Mouse (Mus musculus): ENCODE measurements around the gene B4galt1. TPM values are rescaled to one million over a fixed set of nuclear protein-coding genes. Genes with fewer than 3 reads are reported as not detected.
A peak's percentile ranks its signal among the peaks of the same experiment; 100 is the strongest.

The B4galt1 gene
- total RNA-seq (2021) = 69.4 and 70.5 TPM in 2 replicates
- long read RNA-seq, experiment 1, transcript B4galt1-201 (6 exons, 3,983 nt) = major isoform, 30 of 38 reads
- long read RNA-seq, experiment 1, partial matches to known transcripts = 1 of 38 reads
- long read RNA-seq, experiment 1, other reads (novel, unspliced or antisense) = 7 of 38 reads
- long read RNA-seq, experiment 2, transcript B4galt1-201 (6 exons, 3,983 nt) = major isoform, 26 of 36 reads
- long read RNA-seq, experiment 2, partial matches to known transcripts = 0 of 36 reads
- long read RNA-seq, experiment 2, other reads (novel, unspliced or antisense) = 10 of 36 reads

- DNase-seq = peak; percentile 100
These were observed at the start of gene B4galt1 for GRCm38 (mm10) chr4:40853565-40854386. Gene B4galt1 (minus strand): TSS chr4:40854005.

GRCm38 (mm10) chr4:40900612-40901011 lies 46.8 kb upstream of the B4galt1 start:
- no peak for DNase-seq

DNA sequence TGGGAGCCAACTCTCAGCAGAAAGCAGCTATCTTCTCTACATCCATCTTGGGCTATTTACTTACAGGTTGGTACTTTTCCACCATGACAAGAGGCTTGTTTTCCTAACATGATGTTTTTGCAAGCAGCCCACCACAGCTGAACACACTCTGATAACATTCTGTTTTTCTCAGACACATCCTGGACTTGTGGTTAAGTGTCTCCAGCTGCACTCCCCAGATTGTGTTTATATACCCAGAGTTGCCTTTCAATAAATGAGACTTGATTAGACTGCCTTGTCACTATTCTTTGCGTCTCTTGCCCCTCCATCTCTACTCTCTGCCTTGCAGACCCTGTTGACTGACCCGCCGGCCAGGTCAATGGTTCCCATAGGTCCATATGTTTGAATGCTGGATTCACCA lies 46.3 kb upstream of the B4galt1 start:
- DNase-seq = no peak

GRCm38 (mm10) chr4:40899264-40899663 lies 45.5 kb upstream of the B4galt1 start:
- DNase-seq = no peak

DNA sequence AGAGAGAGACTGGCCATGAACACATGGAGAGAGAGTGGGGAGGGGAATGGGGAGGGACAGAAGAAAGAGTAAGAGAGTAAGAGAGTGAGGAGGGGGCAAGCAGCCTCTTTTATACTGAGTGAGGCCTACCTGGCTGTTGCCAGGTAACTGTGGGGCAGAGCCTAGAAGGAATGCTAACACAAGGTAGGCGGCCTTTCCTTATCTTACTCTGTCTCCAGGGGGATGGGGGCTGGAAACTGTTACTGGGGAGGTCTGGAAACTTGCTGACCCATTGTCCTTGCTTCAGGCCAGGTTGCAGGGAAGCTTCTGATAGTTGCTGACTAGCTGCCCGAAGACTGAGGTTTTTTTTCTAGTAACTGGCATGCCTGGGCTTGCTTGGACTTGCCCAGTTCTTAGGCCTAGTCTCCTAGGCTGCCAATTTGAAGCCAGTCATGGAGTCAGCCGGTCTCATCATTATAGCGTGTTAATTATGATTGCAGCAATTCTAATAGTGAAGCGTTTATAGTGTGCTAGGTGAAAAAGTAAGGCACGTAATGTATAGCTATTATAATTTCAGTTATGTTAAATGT lies 44.8 kb upstream of the B4galt1 start:
- no peak for DNase-seq

DNA sequence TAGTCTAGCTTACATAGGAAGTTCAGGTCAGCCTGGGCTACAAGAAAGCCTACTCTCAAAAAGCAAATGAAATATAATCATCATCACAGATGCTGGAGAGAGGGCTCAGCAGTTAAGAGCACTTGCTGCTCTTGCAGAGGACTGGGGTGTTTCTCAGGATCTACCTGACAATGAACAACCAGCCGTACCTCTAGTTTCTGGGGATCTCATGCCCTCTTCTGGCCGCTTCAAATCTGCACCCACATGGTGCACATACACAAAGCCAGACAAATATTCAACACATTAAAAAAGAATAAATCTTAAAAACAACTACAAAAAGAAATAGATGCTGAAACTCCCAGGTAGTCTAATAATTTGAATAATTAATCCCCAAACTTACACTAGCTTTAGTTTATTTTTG lies 41.8 kb upstream of the B4galt1 start:
- DNase-seq = no peak

DNA sequence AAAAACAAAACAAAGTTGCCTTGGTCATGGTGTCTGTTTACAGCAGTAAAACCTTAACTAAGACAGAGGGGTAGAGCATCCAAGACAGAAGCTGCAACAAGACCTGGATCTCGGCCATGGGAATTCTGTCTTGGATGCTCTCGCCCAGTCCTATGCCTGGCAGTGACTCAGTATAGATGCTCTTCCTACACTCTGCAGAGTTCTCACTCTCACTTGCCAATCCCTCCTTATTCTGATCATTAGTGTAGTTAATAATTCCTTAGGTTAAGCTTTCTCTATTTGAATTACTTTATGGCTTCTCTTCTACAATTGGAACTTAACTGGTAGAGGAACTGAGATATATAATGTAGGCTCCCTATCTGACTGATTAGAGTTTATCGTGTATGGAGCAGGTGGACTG lies 41.3 kb upstream of the B4galt1 start:
- no peak for DNase-seq

DNA sequence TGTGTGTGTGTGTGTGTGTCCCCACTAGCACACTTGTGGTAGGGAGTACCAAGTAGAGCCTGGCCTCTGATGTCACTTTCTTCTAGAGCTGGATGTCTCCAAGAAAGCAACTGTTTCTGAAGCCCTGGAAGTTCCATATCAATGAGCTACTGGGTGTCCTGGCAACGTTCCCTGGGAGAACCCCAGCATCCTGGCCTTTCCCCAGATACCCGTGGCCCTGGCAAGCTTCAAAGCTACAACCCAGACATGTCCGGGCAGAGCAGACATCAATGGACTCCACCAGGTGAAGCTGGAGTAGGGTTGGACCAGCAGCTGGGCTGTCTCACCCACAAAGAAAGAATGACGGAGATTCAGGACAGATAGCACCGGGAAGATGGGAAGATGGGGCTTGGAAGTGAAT lies 37.4 kb upstream of the B4galt1 start:
- DNase-seq = no peak

- no peak for DNase-seq
These were observed 36.2 kb upstream of the B4galt1 start for GRCm38 (mm10) chr4:40889983-40890382.

- DNase-seq = peak; percentile 85
These were observed 35.4 kb upstream of the B4galt1 start for GRCm38 (mm10) chr4:40889252-40889651.

GRCm38 (mm10) chr4:40888839-40889238 lies 35.0 kb upstream of the B4galt1 start:
- DNase-seq = no peak

GRCm38 (mm10) chr4:40885883-40886282 lies 32.1 kb upstream of the B4galt1 start:
- no peak for DNase-seq

- no peak for DNase-seq
These were observed 31.3 kb upstream of the B4galt1 start for GRCm38 (mm10) chr4:40885166-40885525.

DNA sequence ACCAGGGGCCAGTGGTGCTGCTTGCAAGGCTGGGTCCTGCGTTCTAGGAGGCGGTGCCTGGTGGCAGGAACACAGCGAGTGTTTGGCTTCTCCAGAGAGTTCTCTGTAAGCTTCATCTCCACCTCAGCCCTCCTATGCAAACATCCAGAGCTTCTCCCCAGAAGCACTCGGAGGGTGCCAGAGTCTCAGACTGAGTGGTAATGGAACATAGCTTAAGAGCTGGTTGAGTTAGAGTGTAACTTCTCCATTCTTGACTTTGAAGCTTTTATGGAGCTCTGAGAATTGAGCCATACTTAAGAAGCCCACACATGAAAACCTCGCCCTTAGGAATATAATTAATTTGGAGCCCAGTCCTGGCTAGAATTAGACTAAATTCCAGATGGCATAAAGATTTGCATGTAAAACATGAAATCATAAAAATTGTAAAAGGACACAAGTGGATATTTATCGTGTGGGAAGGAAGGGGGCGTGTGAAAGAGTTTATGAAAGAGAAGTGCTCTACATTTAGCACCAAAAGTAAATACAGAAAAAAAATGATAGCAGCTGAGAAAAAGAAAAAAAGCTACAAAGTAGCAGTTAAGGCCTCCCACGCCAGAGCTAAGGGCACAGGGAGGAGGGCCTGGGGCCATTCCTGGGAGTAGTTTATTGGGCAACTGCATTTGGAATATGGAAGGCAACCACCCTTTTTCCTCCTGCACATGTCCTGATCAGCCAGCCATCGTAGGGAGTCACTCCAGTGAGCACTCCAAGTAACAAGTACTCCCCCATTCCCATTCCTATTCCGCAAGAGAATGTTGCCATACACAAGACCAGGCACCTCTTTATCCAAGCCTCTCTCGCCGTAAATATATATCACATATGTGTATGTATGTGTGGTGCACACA lies 30.7 kb upstream of the B4galt1 start:
- no peak for DNase-seq

DNA sequence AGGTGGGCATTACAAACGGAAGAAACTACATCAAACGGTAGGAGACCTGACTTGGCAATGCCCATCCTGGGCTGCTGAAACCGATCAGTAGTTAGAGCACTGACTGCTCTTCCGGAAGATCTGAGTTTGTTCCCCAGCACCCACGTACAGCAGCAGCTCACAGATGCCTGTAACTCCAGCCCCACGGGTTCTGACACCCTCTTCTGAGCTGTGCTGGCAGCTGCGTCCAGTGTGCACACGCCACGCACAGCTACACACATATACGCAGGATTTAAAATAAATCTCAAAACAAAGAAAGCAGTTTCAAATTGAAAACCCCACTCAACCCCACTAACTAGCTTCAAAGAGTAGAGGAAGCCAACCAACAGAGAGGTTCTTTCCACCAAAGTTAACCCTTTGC lies 29.4 kb upstream of the B4galt1 start:
- no peak for DNase-seq

DNA sequence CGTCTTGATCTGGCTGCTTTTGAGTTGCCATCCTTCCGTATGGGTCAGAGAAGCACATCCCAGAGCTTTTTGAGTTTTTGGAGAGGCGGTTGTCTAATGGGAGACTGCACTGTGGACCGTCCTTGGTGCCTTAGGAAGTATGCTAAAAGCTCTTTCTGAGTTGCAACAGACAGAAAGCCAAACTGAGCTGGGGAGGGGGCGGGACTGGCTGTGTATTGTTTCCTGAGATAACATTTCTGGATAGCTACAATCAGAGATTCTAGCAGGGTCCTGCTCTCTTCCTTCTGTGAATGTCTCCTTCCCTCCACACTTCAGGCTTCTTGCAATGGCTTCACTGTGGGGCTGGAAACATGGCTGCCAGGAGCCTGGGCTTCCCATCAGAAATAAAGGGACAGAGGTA lies 23.7 kb upstream of the B4galt1 start:
- no peak for DNase-seq

DNA sequence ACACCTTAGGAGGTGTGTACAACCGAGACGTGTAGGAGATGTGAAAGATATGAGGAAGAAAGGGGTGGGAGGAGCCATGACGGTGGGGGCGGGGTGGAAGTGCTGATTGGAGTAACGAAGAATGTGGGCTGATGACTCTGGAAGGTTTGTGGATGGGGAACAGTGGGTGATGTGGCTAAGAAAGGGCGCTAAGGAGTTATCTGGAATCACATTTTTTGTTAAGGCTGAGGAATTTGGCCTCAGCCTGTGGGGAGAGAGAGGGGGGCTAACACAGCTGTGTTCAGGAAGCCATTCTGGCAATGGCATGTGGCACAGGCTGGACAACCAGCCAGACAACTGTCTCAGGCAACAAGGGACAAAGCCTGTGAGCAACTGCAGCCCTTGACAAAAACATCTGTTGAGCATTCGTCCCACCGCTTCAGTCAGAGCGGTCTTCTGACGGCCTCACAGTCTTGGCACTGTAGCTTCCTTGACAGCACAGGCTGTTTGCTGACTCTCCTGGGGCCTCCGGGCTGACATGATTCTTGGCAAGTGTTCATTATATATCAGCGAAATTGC lies 23.1 kb upstream of the B4galt1 start:
- peak; percentile 58 for DNase-seq

DNA sequence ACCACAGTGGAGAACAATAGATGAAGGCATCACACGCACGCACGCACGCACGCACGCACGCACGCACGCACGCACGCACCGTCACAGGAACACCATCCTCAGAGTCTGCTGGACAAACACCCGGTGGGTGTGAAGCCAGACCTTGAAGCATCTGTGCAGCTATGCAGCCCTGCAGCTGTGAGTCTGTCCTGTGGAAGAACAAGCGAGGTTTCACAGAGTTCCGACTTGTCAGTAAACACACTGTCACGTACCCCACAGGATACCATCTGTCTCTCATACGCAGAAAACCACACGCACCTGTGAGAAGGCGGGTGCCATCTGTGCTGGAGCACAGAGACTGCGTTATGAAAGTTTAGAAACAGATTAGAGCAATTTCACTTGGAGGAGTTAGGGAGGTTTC lies 22.0 kb upstream of the B4galt1 start:
- no peak for DNase-seq

GRCm38 (mm10) chr4:40874794-40875552 lies 21.2 kb upstream of the B4galt1 start:
- DNase-seq = no peak

- DNase-seq = peak; percentile 56
These were observed 20.4 kb upstream of the B4galt1 start for GRCm38 (mm10) chr4:40874151-40874600.

DNA sequence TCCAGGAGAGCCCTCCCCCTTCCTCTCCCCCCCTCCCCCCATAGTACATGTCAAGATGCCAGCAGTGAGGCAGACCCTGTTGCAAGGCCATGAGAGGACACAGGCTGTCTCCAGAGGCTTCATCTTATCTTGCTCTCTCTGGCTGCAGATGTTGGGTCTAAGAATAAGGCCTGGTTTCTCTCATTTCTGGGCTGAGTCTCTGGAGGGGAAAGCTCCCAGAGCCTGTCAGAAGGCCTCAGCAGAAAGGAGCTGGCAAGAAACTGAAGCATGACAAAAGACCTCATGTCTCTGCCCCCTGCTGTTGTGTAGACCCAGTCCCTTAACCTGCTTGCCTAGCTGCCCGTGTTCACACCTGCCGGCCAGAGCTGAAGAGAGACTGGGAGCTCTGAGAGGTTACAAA lies 19.5 kb upstream of the B4galt1 start:
- no peak for DNase-seq

All from adrenal gland, postnatal 14 days (tissue).